Mouse (Mus musculus) small intestine, adult 2 months (tissue): ENCODE measurements at regions not wholly inside any gene's neighbourhood (a gene's known extent, or its start where the extent isn't known, plus 50 kb on each side); places are given as distances from the start of the nearest gene placed in this dataset.

Experiments used
- H3K27ac ChIP-seq: fragments of 200-500 bp; 2 replicates; pipeline ENCODE4 v1.5.1; 2012; ENCODE audit warnings: low read depth, low read length, control low read depth, inconsistent platforms; ENCODE audit not compliant: insufficient read depth
- H3K27me3 ChIP-seq: fragments of 200-500 bp; 2 replicates; pipeline ENCODE4 v1.6.1; 2012; ENCODE audit warnings: mild to moderate bottlenecking, moderate library complexity, low read length, inconsistent platforms; ENCODE audit not compliant: control insufficient read depth, insufficient read depth
- H3K36me3 ChIP-seq: fragments of 200-500 bp; 2 replicates; pipeline ENCODE4 v1.6.1; 2012; ENCODE audit warnings: mild to moderate bottlenecking, low read length, control low read depth, inconsistent platforms; ENCODE audit not compliant: control insufficient read depth, insufficient read depth
- H3K4me1 ChIP-seq: fragments of 200-500 bp; 2 replicates; pipeline ENCODE4 v1.6.1; 2012; ENCODE audit warnings: low read length, inconsistent platforms, mixed read lengths; ENCODE audit not compliant: control insufficient read depth, insufficient read depth, insufficient read length
- H3K4me3 ChIP-seq: fragments of 200-500 bp; 2 replicates; pipeline ENCODE4 v1.5.1; 2012; ENCODE audit warnings: low read depth, mild to moderate bottlenecking, control low read depth, inconsistent platforms, low read length, moderate library complexity
- CTCF ChIP-seq: fragments of 200-500 bp; IDR thresholded peaks from 2 replicates; pipeline ENCODE4 v1.5.1; 2012; ENCODE audit warnings: low read depth, mild to moderate bottlenecking, control low read depth, inconsistent platforms, low read length, moderate library complexity, mixed read lengths; ENCODE audit not compliant: insufficient replicate concordance, insufficient read length; ENCODE audit errors: extremely low read depth
- POLR2A ChIP-seq: fragments of 200-500 bp; IDR thresholded peaks from 2 replicates; pipeline ENCODE4 v1.6.1; 2012; ENCODE audit warnings: low read depth, mild to moderate bottlenecking, control low read depth, inconsistent platforms, low read length, moderate library complexity
- WGBS: fragments of 180-500 bp; shearing (Covaris S2); methylation state at CpG from one replicate; pipeline ENCODE4 v1.1.7; 2018; 5-methylcytosine and 5-hydroxymethylcytosine counted together

DNA sequence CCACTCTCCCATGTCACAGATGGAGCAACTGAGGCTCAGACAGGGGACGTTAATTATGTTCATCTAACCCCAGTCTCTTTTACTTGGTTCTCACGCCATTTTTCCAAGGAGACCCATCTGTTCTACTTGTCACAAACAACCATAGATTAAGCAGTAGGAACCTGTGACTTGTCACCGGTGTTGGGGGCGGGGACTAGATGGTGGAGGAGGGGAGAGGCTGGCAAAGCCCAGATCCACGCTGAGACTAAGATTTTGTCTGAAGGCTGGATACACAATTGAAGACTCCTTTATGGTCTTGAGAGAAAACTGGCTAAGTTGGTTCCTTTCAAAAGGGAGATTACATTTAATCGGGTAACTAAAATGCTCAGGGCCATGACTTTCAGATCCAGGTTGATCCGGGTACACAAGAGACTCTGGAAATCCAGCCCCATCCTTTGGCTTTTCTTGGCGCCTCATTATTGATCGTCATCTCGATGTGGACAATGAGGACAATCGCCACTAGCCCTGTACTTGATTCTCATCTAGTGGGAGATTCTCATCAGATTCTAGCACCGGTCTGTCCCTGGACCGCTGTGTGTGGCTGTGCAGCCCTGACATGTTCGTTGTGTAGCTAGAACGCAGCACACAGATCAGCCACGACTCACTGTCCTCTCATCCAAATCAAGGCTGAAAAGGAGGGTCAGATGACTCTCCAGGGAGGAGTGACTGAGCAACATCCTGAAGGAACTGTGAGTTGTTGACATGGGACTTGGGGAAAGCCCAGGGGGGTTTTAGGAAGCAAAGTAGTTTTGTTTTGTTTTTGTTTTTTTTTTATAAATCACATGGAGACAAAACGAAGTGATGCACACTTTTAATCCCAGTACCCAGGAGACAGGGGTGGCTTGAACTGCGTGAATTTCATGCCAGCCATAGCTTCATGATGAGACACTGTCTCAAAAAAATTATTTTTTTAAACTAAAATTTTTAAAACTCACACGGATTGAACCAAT lies 83.1 kb upstream of the Med13l start:
- no peak overlapping the region for H3K27ac ChIP-seq
- 58% methylated on average over 19 of the region's 19 CpGs for WGBS
- TF ChIP-seq CTCF (no peak), POLR2A (no peak)
- H3K36me3 ChIP-seq: no peaks in the 10 kb centered on the region
- no peak overlapping the region for H3K4me3 ChIP-seq
- no peaks in the 10 kb centered on the region for H3K27me3 ChIP-seq
- H3K4me1 ChIP-seq: no peaks in the 10 kb centered on the region; the same call in 1 of the 2 replicates

DNA sequence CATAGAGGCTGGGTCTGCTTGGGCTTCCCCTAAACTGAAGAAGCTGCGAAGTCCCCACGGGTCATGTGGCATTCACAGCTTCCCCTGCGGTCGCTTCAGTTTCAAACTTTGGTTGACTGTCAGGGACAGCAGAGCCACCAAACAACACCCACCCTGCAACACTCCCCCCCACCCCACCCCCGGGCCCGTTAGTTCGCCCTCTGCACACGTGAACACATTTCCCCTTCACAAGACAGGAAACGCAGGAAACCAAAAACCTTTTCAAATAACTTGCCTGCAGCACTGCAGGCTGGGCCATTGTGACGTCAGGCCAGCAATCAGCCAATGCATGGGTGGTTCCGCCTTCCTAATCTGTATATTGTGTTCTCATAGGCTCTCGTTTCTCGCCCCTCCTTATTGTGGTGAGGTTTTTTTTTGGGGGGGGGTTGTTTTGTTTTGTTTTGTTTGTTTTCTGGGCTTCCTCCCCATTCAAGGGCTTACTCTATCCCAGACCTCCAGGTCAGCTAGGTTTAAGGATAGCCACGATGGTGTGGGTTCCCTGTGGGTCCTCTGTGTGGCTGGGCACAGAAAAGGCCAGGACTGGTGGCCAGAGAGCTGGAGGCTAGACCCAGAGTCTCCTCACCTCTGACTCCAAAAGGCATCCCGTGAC lies 82.2 kb upstream of the Med13l start:
- TF ChIP-seq POLR2A (no peak), CTCF (no peak)
- WGBS: 31% methylated on average over 15 of the region's 15 CpGs
- H3K27ac ChIP-seq: no peak overlapping the region
- peaks cover 3% of the 10 kb centered on the region; the same call in 1 of the 2 replicates for H3K4me1 ChIP-seq
- no peaks in the 10 kb centered on the region for H3K36me3 ChIP-seq
- H3K4me3 ChIP-seq: 0 out of 2 replicates have a peak overlapping the region, but pooled peaks have one; percentile 3
- H3K27me3 ChIP-seq: no peaks in the 10 kb centered on the region

- H3K36me3 ChIP-seq: no peaks in the 10 kb centered on the region
- WGBS: 40% methylated on average over 5 of the region's 5 CpGs
- TF ChIP-seq POLR2A: no peak
- no peak for TF ChIP-seq CTCF
These were observed 80.5 kb upstream of the Med13l start for GRCm38 (mm10) chr5:118480000-118480399.

GRCm38 (mm10) chr5:118480965-118481793 lies 79.3 kb upstream of the Med13l start:
- Histone ChIP-seq H3K4me3 (no peak overlapping the region), H3K27ac (no peak overlapping the region), H3K27me3 (peaks cover 2% of the 10 kb centered on the region; the same call in 1 of the 2 replicates), H3K36me3 (no peaks in the 10 kb centered on the region), H3K4me1 (peaks cover 8% of the 10 kb centered on the region)
- TF ChIP-seq POLR2A: no peak
- no peak for TF ChIP-seq CTCF
- 74% methylated on average over 10 of the region's 10 CpGs for WGBS

More at GRCm38 (mm10) chr5:118480000-118480399, 80.5 kb upstream of the Med13l start:
- Histone ChIP-seq H3K4me1 (peaks cover 8% of the 10 kb centered on the region), H3K27me3 (no peaks in the 10 kb centered on the region), H3K4me3 (no peak overlapping the region), H3K27ac (no peak overlapping the region)

DNA sequence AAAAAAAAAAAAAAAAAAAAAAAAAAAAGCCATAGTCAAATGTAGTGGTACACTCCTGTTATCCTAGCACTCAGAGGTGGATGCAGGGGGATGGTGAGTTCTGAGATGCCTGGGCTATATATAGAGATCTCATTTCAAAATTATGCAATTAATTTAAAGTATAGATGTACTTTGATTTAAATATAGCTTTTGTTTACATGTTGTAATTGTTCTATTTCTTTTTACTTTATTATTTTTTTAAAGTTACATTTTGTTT lies 78.8 kb upstream of the Med13l start:
- Histone ChIP-seq H3K4me1 (peaks cover 8% of the 10 kb centered on the region), H3K4me3 (no peak overlapping the region), H3K27me3 (peaks cover 3% of the 10 kb centered on the region; the same call in 1 of the 2 replicates), H3K36me3 (no peaks in the 10 kb centered on the region), H3K27ac (no peak overlapping the region)
- no peak for TF ChIP-seq POLR2A
- TF ChIP-seq CTCF: no peak

DNA sequence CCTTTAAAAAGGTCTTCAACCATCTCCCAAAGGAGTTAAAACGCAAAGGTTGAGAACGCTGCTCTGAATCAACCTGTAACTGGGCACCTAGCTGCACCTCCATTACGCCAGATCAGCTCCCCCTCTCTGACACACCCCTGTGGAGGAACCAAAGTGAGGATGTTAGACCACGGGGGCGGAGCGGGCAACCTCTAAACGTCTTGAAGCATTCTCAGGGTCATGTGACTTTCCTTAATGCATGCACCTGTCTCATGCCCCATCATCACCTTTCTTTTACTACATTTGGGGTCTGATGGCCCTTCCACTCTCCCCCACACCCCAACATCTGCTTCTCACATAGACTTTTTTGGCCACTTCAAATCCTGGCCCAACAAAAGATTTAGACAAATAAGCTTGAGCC lies 77.9 kb upstream of the Med13l start:
- Histone ChIP-seq H3K27ac (no peak overlapping the region), H3K4me3 (no peak overlapping the region), H3K4me1 (peaks cover 8% of the 10 kb centered on the region), H3K27me3 (peaks cover 3% of the 10 kb centered on the region; the same call in 1 of the 2 replicates), H3K36me3 (no peaks in the 10 kb centered on the region)
- WGBS: 72% methylated on average over 7 of the region's 7 CpGs
- TF ChIP-seq POLR2A (no peak), CTCF (no peak)

DNA sequence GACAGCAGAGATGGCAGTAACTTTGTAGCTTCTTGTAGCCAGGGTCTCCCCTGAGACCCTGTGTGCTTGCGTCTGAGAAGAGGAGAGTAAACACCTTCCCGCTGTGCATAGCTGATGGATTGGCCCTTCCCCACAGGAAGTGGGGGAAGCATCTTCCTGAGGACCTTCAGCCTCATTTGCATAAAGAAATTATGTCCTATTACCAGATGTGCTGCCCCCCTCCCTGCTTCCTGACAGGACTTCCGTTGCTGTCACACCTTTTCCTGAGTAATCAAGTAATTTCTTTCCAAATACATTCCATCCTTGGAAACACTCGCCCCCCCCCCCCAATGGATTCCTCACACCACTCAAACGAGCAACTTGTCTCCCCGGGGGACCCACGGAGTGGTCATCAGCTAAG lies 77.5 kb upstream of the Med13l start:
- TF ChIP-seq POLR2A: no peak
- TF ChIP-seq CTCF: no peak
- WGBS: 27% methylated on average over 7 of the region's 7 CpGs
- Histone ChIP-seq H3K4me1 (peaks cover 8% of the 10 kb centered on the region), H3K36me3 (no peaks in the 10 kb centered on the region), H3K27me3 (peaks cover 3% of the 10 kb centered on the region; the same call in 1 of the 2 replicates), H3K4me3 (no peak overlapping the region), H3K27ac (no peak overlapping the region)
